Mouse (Mus musculus): ENCODE results near the gene Aco1.

The Aco1 gene

DNA sequence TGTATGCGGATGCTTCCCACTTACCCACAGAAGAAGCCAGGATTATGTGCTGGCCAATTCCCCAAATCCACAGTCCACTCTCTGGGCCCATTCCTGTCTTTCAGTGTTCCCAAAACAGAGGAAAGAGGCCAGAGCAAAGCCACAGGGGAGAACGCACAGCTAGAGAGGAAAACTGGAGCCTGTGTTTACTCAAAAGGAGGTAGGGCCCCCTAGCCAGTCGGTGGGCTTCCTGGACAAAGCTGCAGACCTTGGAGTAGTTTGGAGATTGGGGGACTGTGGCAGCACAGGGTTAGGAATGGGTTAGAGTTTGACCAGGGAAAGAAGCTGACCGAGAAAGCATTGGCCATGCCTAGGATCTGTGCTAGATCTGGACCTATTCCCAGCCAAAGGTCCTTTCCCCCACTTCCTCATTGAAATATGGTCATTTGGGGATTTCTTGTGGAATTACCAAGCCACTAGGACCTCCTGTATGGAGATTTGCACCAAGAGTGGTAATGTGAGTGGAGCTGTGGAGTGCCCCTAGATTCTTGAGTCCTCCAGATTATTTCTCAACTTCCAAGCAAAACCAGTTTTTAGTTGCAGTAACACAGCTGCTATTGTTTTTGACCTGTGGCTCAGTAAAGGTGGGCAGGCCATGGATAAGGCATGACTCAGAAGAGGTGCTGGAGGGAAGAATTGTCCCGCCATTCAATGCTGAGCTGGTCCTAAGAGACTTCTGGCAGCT, 14.8 kb downstream of the Aco1 start:
- DNase-seq (ENCODE audit: low spot score in 2 of 2), result no peak

DNA sequence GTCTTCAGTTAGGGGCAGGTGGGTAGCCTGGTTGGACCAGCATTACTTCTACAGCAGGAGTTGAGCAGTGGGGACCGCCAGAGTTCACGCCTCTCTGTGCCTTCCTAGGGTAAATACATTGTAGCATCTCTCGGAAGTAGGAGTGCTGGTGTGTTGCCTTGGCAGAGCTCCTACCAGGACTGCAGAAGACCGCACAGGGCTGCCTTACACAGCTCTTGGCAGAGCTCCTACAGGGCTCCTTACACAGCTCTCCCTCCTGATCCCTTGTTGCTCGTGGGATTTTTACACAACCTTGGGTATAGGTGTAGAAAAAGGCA, 15.3 kb downstream of the Aco1 start:
- no peak for DNase-seq (ENCODE audit: low spot score in 2 of 2)

GRCm38 (mm10) chr4:40160591-40161434, 17.9 kb downstream of the Aco1 start:
- DNase-seq (ENCODE audit: low spot score in 2 of 2), result no peak

DNA sequence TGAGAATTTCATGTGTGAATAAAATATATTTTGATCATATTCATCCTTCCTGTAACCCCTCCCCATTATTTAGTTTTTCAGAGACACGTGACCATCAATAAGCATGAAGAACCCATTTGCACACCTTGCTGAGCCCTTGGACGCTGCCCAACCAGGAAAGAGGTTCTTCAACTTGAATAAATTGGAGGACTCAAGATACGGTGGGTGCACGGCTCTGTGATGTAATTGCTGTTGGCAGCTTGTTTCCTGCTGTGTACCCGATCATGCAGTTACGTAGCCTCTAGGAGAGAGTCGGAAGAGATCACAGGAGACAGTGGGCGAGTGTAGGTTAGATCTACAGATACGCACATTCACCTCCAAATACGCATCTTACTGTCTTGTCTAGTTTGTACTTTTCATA, 20.8 kb downstream of the Aco1 start:
- no peak for DNase-seq (ENCODE audit: low spot score in 2 of 2)

GRCm38 (mm10) chr4:40171477-40171876, 28.6 kb downstream of the Aco1 start:
- no peak for DNase-seq (ENCODE audit: low spot score in 2 of 2)

- DNase-seq (ENCODE audit: low spot score in 2 of 2), result no peak
Observed at GRCm38 (mm10) chr4:40172336-40172735, 29.5 kb downstream of the Aco1 start.

- no peak for DNase-seq (ENCODE audit: low spot score in 2 of 2)
Observed at GRCm38 (mm10) chr4:40174321-40174720, 31.4 kb downstream of the Aco1 start.

DNA sequence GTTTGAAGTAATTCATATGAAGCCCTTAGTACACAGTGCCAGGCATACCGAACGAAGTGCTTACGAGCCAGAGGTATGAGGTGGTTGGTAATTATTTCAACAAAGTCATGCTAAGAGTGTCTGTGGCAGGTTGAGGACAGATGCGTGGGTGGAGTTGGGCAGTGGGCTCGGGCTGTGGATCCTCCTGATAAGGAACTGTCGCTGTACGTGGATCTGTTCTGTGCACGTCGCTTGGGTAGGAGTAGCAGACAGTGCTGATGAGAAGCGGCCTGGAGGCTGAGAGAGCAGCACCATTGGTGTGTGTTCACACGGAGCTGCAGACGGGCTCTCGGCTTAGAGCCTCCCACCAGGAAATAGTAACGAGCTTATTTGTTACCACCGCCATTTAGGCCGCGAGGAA, 35.7 kb downstream of the Aco1 start:
- DNase-seq (ENCODE audit: low spot score in 2 of 2), result no peak

DNA sequence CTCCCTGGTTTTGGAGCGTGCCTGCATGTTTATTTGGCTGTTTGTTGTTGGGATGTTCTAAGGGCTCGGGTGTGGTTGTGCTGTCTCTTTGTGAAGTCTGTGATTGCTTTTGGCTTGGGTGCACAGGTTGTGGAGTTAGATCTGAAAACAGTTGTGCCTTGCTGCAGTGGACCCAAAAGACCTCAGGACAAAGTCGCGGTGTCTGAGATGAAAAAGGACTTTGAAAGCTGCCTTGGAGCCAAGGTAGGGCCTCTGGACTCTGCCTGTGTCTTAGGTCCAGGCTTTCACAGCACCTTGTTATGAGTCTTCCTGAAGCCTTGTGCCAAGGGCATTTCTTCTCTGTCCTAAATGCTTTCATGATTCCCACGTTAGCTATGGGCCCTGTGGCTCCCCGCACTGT, 37.2 kb downstream of the Aco1 start:
- DNase-seq (ENCODE audit: low spot score in 2 of 2), result no peak

GRCm38 (mm10) chr4:40181681-40182080, 38.8 kb downstream of the Aco1 start:
- DNase-seq (ENCODE audit: low spot score in 2 of 2), result no peak

GRCm38 (mm10) chr4:40182651-40183320, 39.9 kb downstream of the Aco1 start:
- peak; percentile 48 to 61 for DNase-seq (ENCODE audit: low spot score in 2 of 2)

GRCm38 (mm10) chr4:40183781-40184180, 40.9 kb downstream of the Aco1 start:
- no peak for DNase-seq (ENCODE audit: low spot score in 2 of 2)

GRCm38 (mm10) chr4:40184470-40184869, 41.6 kb downstream of the Aco1 start:
- no peak for DNase-seq (ENCODE audit: low spot score in 2 of 2)

GRCm38 (mm10) chr4:40187956-40188355, 45.1 kb downstream of the Aco1 start:
- no peak for DNase-seq (ENCODE audit: low spot score in 2 of 2)

DNA sequence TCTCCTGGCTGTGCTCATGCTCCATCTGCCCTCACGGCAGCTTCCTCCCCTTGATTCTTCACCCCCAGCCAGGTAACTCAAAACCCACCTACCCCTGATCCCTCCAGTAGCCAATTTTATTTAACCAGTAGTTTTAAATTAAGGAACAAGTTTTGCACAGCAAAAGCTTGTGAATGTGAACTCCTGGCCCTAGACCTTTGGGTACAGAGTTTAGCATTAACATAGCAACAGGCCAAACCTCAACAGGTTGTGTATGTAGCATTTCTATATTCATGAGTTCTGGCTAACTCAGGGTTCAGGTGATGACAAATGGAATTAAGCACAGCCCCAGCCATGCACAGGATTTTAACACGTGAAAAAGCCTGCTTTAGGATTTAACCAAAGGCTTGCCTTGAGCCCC, 49.4 kb downstream of the Aco1 start:
- no peak for DNase-seq (ENCODE audit: low spot score in 2 of 2)

- no peak for DNase-seq (ENCODE audit: low spot score in 2 of 2)
Observed at GRCm38 (mm10) chr4:40193461-40193860, 50.6 kb downstream of the Aco1 start.

DNA sequence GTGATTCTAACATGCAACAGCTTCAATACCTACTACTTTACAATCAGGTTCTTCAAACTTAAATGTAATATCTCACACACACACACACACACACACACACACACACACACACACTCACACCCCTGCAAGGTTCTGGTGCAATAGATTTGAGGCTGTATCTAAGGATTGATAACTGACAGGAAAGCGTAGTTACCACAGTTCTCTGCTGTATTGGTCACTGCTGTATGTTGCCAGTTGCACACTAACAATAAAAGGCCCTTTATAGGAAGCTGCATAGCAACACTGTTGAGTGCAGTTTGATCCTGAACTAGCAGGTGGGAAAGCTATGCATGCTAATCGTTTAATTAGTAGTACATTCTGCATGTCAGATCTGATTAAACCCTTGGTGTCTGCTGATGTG, 52.5 kb downstream of the Aco1 start:
- no peak for DNase-seq (ENCODE audit: low spot score in 2 of 2)

DNA sequence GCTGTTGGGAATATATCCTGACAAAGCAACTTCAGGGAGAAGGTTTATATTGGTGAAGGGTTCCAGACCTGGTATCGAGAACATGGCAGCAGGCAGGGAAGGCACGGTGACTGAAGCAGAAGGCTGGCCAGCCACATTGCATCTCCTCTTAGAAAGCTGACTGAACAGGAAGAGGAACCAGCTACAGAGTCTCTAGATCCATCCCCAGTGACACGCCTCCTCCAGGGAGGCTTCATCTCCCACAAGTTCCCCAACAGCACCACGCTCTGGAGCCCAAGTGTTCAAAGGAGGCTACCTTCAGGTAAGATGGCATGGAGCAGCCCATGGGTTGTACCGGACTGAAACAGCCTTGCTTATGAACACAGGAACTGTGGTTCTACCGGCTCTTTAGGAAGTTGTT, 59.3 kb downstream of the Aco1 start:
- DNase-seq (ENCODE audit: low spot score in 2 of 2), result no peak

DNA sequence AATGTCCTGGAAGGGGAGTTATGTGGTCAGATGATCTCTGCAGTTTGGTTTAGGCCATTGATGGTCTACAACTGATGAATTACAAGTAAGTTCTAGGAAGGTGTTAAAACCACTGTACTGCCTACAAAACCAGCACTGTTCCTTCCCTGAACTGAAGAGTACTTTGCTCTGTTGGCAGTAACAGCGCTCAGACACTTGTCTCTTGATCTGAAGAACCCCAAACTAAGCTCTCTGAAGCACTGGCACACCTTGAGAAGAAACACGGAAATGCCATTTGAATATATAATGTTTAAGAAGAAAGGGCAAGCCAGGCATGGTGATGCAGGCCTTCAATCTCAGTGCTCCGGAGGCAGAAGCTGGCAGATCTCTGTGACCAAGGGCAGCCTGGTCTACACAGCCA, 61.5 kb downstream of the Aco1 start:
- DNase-seq (ENCODE audit: low spot score in 2 of 2), result no peak

- DNase-seq (ENCODE audit: low spot score in 2 of 2), result no peak
Observed at GRCm38 (mm10) chr4:40205231-40205903, 62.5 kb downstream of the Aco1 start.

DNA sequence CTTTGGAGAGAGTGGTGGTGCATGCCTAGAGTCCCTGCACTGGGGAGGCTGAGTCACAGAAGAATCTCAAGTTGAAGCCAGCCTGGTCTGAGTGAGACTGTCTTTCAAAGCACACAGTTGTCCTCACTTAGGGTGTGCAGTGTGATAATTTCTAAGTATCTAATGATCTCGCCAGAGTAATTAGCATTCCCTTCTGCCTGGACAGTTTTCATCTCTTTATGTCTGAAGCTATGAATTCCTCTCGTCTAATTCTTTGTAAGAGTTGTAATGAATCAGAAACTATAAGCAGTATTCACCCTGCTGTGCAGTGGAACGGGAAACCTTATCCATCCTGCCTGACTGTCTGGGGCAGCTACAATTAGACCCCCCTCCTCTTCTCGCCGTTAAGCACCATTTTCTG, 64.8 kb downstream of the Aco1 start:
- no peak for DNase-seq (ENCODE audit: low spot score in 2 of 2)

GRCm38 (mm10) chr4:40212177-40212576, 69.3 kb downstream of the Aco1 start:
- DNase-seq (ENCODE audit: low spot score in 2 of 2), result no peak

Measured in frontal cortex, postnatal 25 days (tissue).